Mouse (Mus musculus): Measurements from ENCODE around the gene Plekhh2. TPM values are rescaled to one million over a fixed set of nuclear protein-coding genes. Genes with fewer than 3 reads are reported as not detected.

Gene Plekhh2
- total RNA-seq, 2 experiments from 2014 or later: 3.7 to 5.9 TPM

- DNase-seq (ENCODE audit: extremely low spot score in 1 of 2, low spot score in 1 of 2): no peak
Measured at GRCm38 (mm10) chr17:84636328-84636727, 124.6 kb downstream of the Plekhh2 start.

- DNase-seq (ENCODE audit: extremely low spot score in 1 of 2, low spot score in 1 of 2): no peak
Measured at GRCm38 (mm10) chr17:84637971-84638370, 126.3 kb downstream of the Plekhh2 start.

- no peak for DNase-seq (ENCODE audit: extremely low spot score in 1 of 2, low spot score in 1 of 2)
Measured at GRCm38 (mm10) chr17:84639796-84640378, 128.2 kb downstream of the Plekhh2 start.

- DNase-seq (ENCODE audit: extremely low spot score in 1 of 2, low spot score in 1 of 2): peak in 1 of 2 experiments; percentile 59
Measured at GRCm38 (mm10) chr17:84641893-84642292, 130.2 kb downstream of the Plekhh2 start.

- DNase-seq (ENCODE audit: extremely low spot score in 1 of 2, low spot score in 1 of 2): no peak
Measured at GRCm38 (mm10) chr17:84642324-84642723, 130.6 kb downstream of the Plekhh2 start.

- no peak for DNase-seq (ENCODE audit: extremely low spot score in 1 of 2, low spot score in 1 of 2)
Measured at GRCm38 (mm10) chr17:84644292-84645050, 132.8 kb downstream of the Plekhh2 start.

GRCm38 (mm10) chr17:84645119-84645518 is 133.4 kb downstream of the Plekhh2 start:
- DNase-seq (ENCODE audit: extremely low spot score in 1 of 2, low spot score in 1 of 2): no peak

- no peak for DNase-seq (ENCODE audit: extremely low spot score in 1 of 2, low spot score in 1 of 2)
Measured at GRCm38 (mm10) chr17:84645894-84646293, 134.2 kb downstream of the Plekhh2 start.

- DNase-seq (ENCODE audit: extremely low spot score in 1 of 2, low spot score in 1 of 2): no peak
Measured at GRCm38 (mm10) chr17:84646477-84646876, 134.8 kb downstream of the Plekhh2 start.

- DNase-seq (ENCODE audit: extremely low spot score in 1 of 2, low spot score in 1 of 2): no peak
Measured at GRCm38 (mm10) chr17:84647630-84648029, 135.9 kb downstream of the Plekhh2 start.

- DNase-seq (ENCODE audit: extremely low spot score in 1 of 2, low spot score in 1 of 2): no peak
Measured at GRCm38 (mm10) chr17:84650302-84651017, 138.8 kb downstream of the Plekhh2 start.

- DNase-seq (ENCODE audit: extremely low spot score in 1 of 2, low spot score in 1 of 2): no peak
Measured at GRCm38 (mm10) chr17:84653544-84653943, 141.8 kb downstream of the Plekhh2 start.

GRCm38 (mm10) chr17:84656205-84656604 is 144.5 kb downstream of the Plekhh2 start:
- no peak for DNase-seq (ENCODE audit: extremely low spot score in 1 of 2, low spot score in 1 of 2)

GRCm38 (mm10) chr17:84656653-84657421 is 145.1 kb downstream of the Plekhh2 start:
- no peak for DNase-seq (ENCODE audit: extremely low spot score in 1 of 2, low spot score in 1 of 2)

- DNase-seq (ENCODE audit: extremely low spot score in 1 of 2, low spot score in 1 of 2): no peak
Measured at GRCm38 (mm10) chr17:84657422-84657732, 145.7 kb downstream of the Plekhh2 start.

- DNase-seq (ENCODE audit: extremely low spot score in 1 of 2, low spot score in 1 of 2): no peak
Measured at GRCm38 (mm10) chr17:84657782-84658181, 146.1 kb downstream of the Plekhh2 start.

- DNase-seq (ENCODE audit: extremely low spot score in 1 of 2, low spot score in 1 of 2): no peak
Measured at GRCm38 (mm10) chr17:84658195-84658594, 146.5 kb downstream of the Plekhh2 start.

GRCm38 (mm10) chr17:84658951-84659350 is 147.3 kb downstream of the Plekhh2 start:
- no peak for DNase-seq (ENCODE audit: extremely low spot score in 1 of 2, low spot score in 1 of 2)

GRCm38 (mm10) chr17:84665053-84665452 is 153.4 kb downstream of the Plekhh2 start:
- no peak for DNase-seq (ENCODE audit: extremely low spot score in 1 of 2, low spot score in 1 of 2)

GRCm38 (mm10) chr17:84665691-84666090 is 154.0 kb downstream of the Plekhh2 start:
- DNase-seq (ENCODE audit: extremely low spot score in 1 of 2, low spot score in 1 of 2): no peak

- DNase-seq (ENCODE audit: extremely low spot score in 1 of 2, low spot score in 1 of 2): no peak
Measured at GRCm38 (mm10) chr17:84667848-84668247, 156.2 kb downstream of the Plekhh2 start.
